Comparison of ENCODE assay signal across 17 mouse cellular contexts in the genomic region with DNA sequence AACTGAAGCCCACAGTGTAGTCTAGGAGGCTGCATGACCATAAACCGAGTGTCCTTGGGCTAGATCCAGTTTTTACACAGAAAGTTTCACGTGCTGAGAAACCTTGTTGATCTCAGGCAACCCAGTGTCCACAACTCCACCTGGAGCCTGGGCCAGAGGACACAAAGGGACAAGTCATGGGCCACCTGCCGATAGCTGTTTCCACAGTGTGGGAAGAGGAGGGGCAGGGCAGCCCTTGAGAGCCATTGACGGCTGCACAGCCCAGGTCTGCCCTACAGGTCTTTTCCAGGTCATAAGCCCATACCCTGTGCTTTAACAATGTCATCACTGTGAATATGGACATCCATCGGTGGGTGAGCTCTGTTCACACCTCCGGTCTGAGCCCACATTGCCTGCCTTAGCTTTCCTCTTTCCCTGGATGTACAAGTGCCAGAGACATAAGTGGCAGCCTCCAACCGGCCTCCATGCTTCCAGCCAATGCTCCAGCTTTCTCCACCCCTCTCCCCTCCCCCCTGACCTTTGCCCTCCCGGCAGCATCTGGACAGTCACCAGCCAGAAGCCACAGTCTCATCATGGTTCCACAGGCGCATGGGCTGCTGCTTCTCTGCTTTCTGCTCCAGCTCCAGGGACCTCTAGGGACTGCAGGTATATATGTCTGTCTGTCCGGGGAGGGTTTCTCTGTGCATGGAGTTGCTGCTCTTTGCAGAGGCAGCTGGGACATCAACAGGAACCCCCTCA. TPM values are rescaled to one million over a fixed set of nuclear protein-coding genes. Genes with fewer than 3 reads are reported as not detected.
DNase-seq lines count a peak whose midpoint lies in the region; ATAC-seq lines count a peak whose summit lies in the region.
"Had no signal": no experiment of that assay in that cellular context is flagged by ENCODE, and none has a peak within 500 bp of the region (broad histone marks: within the 10 kb centered on the region; RNA-seq: fewer than 3 reads in every experiment).

A gene (plus strand): TSS at position 548 of the 738 bp plus-strand sequence.

- ATAC-seq in lung, embryonic 16.5 days (ENCODE audit: low read depth): 0 out of 2 replicates have a peak, but pooled peaks have one; percentile 43

- H3K9me3 ChIP-seq in lung, embryonic 16.5 days (ENCODE audit: control insufficient read depth, low read length): no peaks in the 10 kb centered on the region
- H3K9me3 ChIP-seq: embryonic facial prominence, embryonic 13.5 days; midbrain, embryonic 12.5 days had no signal

- no peaks in the 10 kb centered on the region for H3K36me3 ChIP-seq in lung, embryonic 16.5 days (ENCODE audit: control insufficient read depth, insufficient read depth, low read length)

- DNase-seq in cerebellum, postnatal 10 days: peak; percentile 29 to 30
- no peak for DNase-seq in cerebellum, postnatal 36 days
- peak; percentile 11 for DNase-seq in adipocyte (ENCODE audit: low spot score)
- DNase-seq in kidney, postnatal 36 days: peak; percentile 48 to 71
- no peak for DNase-seq in left cerebral cortex, postnatal 14 days (ENCODE audit: low spot score in 2 of 2)
- no peak for DNase-seq in spleen, adult 18-20 months
- DNase-seq in left cerebral cortex, postnatal 4 days: no peak
- DNase-seq: B cell, adult 2 months; cerebellum, adult 11 months; heart, adult 11 months; heart, postnatal 14 days; thymus, adult 2 months had no signal

- no peak within 1 kb of the TSS for H3K4me3 ChIP-seq in lung, embryonic 16.5 days (ENCODE audit: low read length)
- H3K4me3 ChIP-seq: embryonic facial prominence, embryonic 13.5 days; midbrain, embryonic 12.5 days had no signal

- no peaks in the 10 kb centered on the region for H3K4me1 ChIP-seq in lung, embryonic 16.5 days (replicated peaks; ENCODE audit: control insufficient read depth, insufficient read depth, low read length)
- H3K4me1 ChIP-seq: midbrain, embryonic 12.5 days had no signal

- H3K27ac ChIP-seq in lung, embryonic 16.5 days (ENCODE audit: low read length): no peak within 1 kb of the TSS
- H3K27ac ChIP-seq: embryonic facial prominence, embryonic 13.5 days; kidney, postnatal 0 days; midbrain, embryonic 12.5 days had no signal

- H3K27me3 ChIP-seq in lung, embryonic 16.5 days (ENCODE audit: control insufficient read depth, insufficient read depth, low read depth, low read length): no peaks in the 10 kb centered on the region
- H3K27me3 ChIP-seq: embryonic facial prominence, embryonic 13.5 days; midbrain, embryonic 12.5 days had no signal

- intact Hi-C loops in left cerebral cortex, postnatal 14 days (cut with DNase I): no loop called here
- intact Hi-C loops in left cerebral cortex, postnatal 4 days (cut with DNase I): no loop called here

- WGBS in lung, embryonic 16.5 days: 44% methylated on average over 10 of the region's 10 CpGs

- no peak within 1 kb of the TSS for H3K9ac ChIP-seq in lung, embryonic 16.5 days (ENCODE audit: low read length)
- H3K9ac ChIP-seq: embryonic facial prominence, embryonic 13.5 days; midbrain, embryonic 12.5 days had no signal

- H3K4me2 ChIP-seq in lung, embryonic 16.5 days (ENCODE audit: low read depth, low read length): no peak within 1 kb of the TSS
- H3K4me2 ChIP-seq: embryonic facial prominence, embryonic 13.5 days; midbrain, embryonic 12.5 days had no signal

RNA-seq across cellular contexts. Expression of the gene that starts here (rescaled TPM):
- 0.75 and 1.1 TPM in 2 replicates for polyA plus RNA-seq in lung, embryonic 16.5 days (2015; fragmentation: Nextera tagmentation; extraction: Ambion mirVana)
- total RNA-seq in left cerebral cortex, postnatal 14 days (2021): under 1 TPM; 0.23 to 0.24 TPM
- under 1 TPM in 1 of 2 experiments, not detected in 1; 0.20 TPM for total RNA-seq in left cerebral cortex, postnatal 4 days (2021)
- total RNA-seq: MEL had no signal
- polyA plus RNA-seq: embryonic facial prominence, embryonic 13.5 days had no signal

Comparison
In these comparisons a context has a peak if more than half of its experiments do, and no peak if none do; other contexts are left out.
1. DNase-seq: peak in cerebellum, postnatal 10 days (2 of 2), adipocyte (single experiment) and kidney, postnatal 36 days (2 of 2); none in cerebellum, postnatal 36 days (0 of 2), left cerebral cortex, postnatal 14 days (0 of 2), spleen, adult 18-20 months (0 of 2) and left cerebral cortex, postnatal 4 days (single experiment).